Mouse (Mus musculus): Measurements from ENCODE around the gene Vmn2r14.
"Not testable (repeated sequence)": the region's sequence is repeated elsewhere in the genome, so short reads cannot be mapped to it uniquely, and the experiment has no call there.

Vmn2r14 gene

GRCm38 (mm10) chr5:109224608-109225007 lies at the start of gene Vmn2r14:
Vmn2r14 (minus strand) TSS chr5:109224708.
- DNase-seq: no peak

- not testable (repeated sequence) for DNase-seq
These were observed 32.4 kb downstream of the Vmn2r14 start, which contains the start of gene Vmn2r13 for GRCm38 (mm10) chr5:109192099-109192498. Vmn2r13 (minus strand) TSS chr5:109192199.

- DNase-seq: not testable (repeated sequence)
These were observed 57.7 kb downstream of the Vmn2r14 start for GRCm38 (mm10) chr5:109166851-109167250.

Measured in cerebellum, postnatal 14 days (tissue).